Mouse (Mus musculus) gastrocnemius, postnatal 10 days (tissue): ENCODE measurements around the gene Gm11238. TPM values are rescaled to one million over a fixed set of nuclear protein-coding genes. Genes with fewer than 3 reads are reported as not detected.
"Not testable (repeated sequence)": the region's sequence is repeated elsewhere in the genome, so short reads cannot be mapped to it uniquely, and the experiment has no call there.

Experiments used
- DNase-seq: peaks from one replicate; pipeline ENCODE4 v3.0.0; 2021; ENCODE audit warnings: mixed read lengths
- long read RNA-seq, 2 experiments: library from polyadenylated mRNA; stranded (forward); transcript quantifications; one replicate each; pipeline ENCODE4 v2.0.0; 2021
- total RNA-seq, 2 experiments: library from RNA; stranded (reverse); gene quantifications; 2 replicates each; pipeline ENCODE4 v1.2.3; 2021

Gene Gm11238
- total RNA-seq = not detected
- long read RNA-seq, experiment 1 = 0 reads
- long read RNA-seq, experiment 2 = 0 reads

- DNase-seq = not testable (repeated sequence)
Measured at GRCm38 (mm10) chr4:73607581-73607980, at the start of gene Gm11238. Gene Gm11238 (plus strand): TSS chr4:73607881.

DNA sequence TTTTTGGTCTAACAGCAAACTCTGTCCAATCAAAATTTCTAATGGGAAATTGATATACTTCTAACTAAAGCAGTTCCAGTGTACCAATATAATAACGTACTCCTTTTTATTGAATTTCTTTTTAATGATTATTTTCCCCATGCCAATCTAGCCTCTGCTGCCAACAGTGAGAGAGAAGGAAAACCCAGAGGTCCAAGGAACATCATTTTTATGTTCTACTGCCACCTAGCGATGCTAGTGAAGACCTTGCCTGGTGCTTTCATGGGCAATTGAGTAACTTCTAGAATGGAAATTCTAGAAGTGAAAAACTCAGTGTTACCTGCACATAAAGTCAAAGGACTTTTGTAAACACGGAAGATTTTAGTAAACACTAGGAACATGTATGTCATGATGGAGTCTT, 8.4 kb upstream of the Gm11238 start:
- DNase-seq = no peak

GRCm38 (mm10) chr4:73622684-73623083, 15.0 kb downstream of the Gm11238 start, which contains the start of gene Gm11237:
Gene Gm11237 (plus strand): TSS chr4:73622984.
- DNase-seq = not testable (repeated sequence)

GRCm38 (mm10) chr4:73637821-73638220, 30.1 kb downstream of the Gm11238 start, which contains the start of gene Gm11236:
Gene Gm11236 (plus strand): TSS chr4:73638121.
- DNase-seq = not testable (repeated sequence)

DNA sequence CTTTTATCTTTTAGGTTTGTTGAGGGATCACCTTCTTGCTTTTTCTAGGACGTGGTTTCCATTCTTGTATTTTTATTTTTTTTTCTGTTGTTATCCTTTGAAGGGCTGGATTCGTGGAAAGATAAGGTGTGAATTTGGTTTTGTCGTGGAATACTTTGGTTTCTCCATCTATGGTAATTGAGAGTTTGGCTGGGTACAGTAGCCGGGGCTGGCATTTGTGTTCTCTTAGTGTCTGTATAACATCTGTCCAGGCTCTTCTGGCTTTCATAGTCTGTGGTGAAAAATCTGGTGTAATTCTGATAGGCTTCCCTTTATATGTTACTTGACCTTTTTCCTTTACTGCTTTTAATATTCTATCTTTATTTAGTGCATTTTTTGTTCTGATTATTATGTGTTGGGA, 54.2 kb downstream of the Gm11238 start:
- not testable (repeated sequence) for DNase-seq

DNA sequence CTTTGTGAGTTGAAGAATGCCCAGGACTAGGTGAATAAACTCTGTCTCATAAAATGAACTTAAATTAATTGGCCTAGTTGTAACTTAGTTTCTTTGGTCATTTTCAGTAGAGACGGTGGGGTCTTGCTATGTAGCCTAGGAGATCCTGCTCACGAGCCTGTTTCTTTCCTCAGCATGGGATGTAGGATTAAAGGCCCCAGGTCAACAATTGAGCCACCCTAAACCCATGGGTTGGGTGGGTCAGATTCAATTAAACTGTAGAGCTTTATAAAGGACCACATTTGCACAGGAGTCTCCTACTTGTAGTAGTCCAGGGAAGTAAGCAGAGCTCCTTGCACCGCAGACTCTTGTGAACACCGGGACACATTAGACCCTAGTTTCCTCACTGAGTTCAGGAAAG, 60.4 kb downstream of the Gm11238 start, which contains the start of gene Gm11239:
Gene Gm11239 (plus strand): TSS at position 301 of the 400 bp plus-strand sequence.
- DNase-seq = not testable (repeated sequence)

- not testable (repeated sequence) for DNase-seq
Measured at GRCm38 (mm10) chr4:73683216-73683615, 75.5 kb downstream of the Gm11238 start, which contains the start of gene Gm428. Gene Gm428 (plus strand): TSS chr4:73683516.

Other genes with a start within 250 kb of the Gm11238 start
- not detected for gene Gm11487, start 202.8 kb upstream of the Gm11238 start, total RNA-seq
- gene Gm11237, start 15.1 kb downstream of the Gm11238 start, total RNA-seq = not detected
- not detected for gene Gm11236, start 30.2 kb downstream of the Gm11238 start, total RNA-seq
- gene Gm11239, start 60.5 kb downstream of the Gm11238 start, total RNA-seq = not detected
- not detected for gene Gm428, start 75.6 kb downstream of the Gm11238 start, total RNA-seq
- under 1 TPM in 1 of 2 experiments, not detected in 1; 0.07 TPM for gene Rasef, start 183.1 kb downstream of the Gm11238 start, total RNA-seq